Mouse (Mus musculus) liver, adult 2 months (tissue): ENCODE data around the gene Slc26a10.

ENCODE experiments used
- CTCF ChIP-seq: fragments of 200-500 bp; IDR thresholded peaks from 2 replicates; pipeline ENCODE4 v1.5.1; 2011; ENCODE audit warnings: low read depth, low read length, control low read depth
- POLR2A ChIP-seq: fragments of 200-500 bp; IDR thresholded peaks from 2 replicates; pipeline ENCODE4 v1.6.1; 2011; ENCODE audit warnings: low read length, control low read depth; ENCODE audit not compliant: insufficient read depth; ENCODE audit errors: extremely low read depth

GRCm38 (mm10) chr10:127183759-127184158 lies 3.3 kb upstream of the Slc26a10 start:
- TF ChIP-seq POLR2A (no peak), CTCF (no peak)
